Mouse (Mus musculus) embryonic facial prominence, embryonic 10.5 days (tissue): ENCODE measurements around the gene Rims4. TPM values are rescaled to one million over a fixed set of nuclear protein-coding genes. Genes with fewer than 3 reads are reported as not detected.

Source experiments
- DNase-seq: peaks from one replicate; pipeline ENCODE4 v3.0.0-alpha.2; 2017; ENCODE audit warnings: low spot score
- H3K27ac ChIP-seq: fragments of 300-500 bp; sonication (generic); replicated peaks from 2 replicates; pipeline ENCODE4 v1.5.1; 2016; ENCODE audit warnings: mild to moderate bottlenecking
- H3K27me3 ChIP-seq: fragments of 300-500 bp; sonication (generic); replicated peaks from 2 replicates; pipeline ENCODE4 v1.6.1; 2016; ENCODE audit warnings: low read depth, mild to moderate bottlenecking; ENCODE audit not compliant: poor library complexity, severe bottlenecking
- H3K36me3 ChIP-seq: fragments of 300-500 bp; sonication (generic); replicated peaks from 2 replicates; pipeline ENCODE4 v1.6.1; 2016; ENCODE audit warnings: mild to moderate bottlenecking, moderate library complexity
- H3K4me1 ChIP-seq: fragments of 300-500 bp; sonication (generic); 2 replicates; pipeline ENCODE4 v1.6.1; 2016
- H3K4me3 ChIP-seq: fragments of 300-500 bp; sonication (generic); 2 replicates; pipeline ENCODE4 v1.5.1; 2016; ENCODE audit warnings: mild to moderate bottlenecking, moderate library complexity
- H3K9me3 ChIP-seq: fragments of 300-500 bp; sonication (generic); 2 replicates; pipeline ENCODE4 v1.6.1; 2016; ENCODE audit warnings: mild to moderate bottlenecking
- WGBS: fragments of 180-500 bp; shearing (Covaris S2); methylation state at CpG from one replicate; pipeline ENCODE4 v1.1.7; 2016; 5-methylcytosine and 5-hydroxymethylcytosine counted together
- polyA plus RNA-seq: library from polyadenylated mRNA; unstranded; fragments of >200 nt; fragmentation: Nextera tagmentation; extraction: Ambion mirVana; gene quantifications from 2 replicates; pipeline ENCODE4 v1.2.1, GENCODE M21; 2016

The Rims4 gene
- 0.31 and 0.65 TPM in 2 replicates for polyA plus RNA-seq

DNA sequence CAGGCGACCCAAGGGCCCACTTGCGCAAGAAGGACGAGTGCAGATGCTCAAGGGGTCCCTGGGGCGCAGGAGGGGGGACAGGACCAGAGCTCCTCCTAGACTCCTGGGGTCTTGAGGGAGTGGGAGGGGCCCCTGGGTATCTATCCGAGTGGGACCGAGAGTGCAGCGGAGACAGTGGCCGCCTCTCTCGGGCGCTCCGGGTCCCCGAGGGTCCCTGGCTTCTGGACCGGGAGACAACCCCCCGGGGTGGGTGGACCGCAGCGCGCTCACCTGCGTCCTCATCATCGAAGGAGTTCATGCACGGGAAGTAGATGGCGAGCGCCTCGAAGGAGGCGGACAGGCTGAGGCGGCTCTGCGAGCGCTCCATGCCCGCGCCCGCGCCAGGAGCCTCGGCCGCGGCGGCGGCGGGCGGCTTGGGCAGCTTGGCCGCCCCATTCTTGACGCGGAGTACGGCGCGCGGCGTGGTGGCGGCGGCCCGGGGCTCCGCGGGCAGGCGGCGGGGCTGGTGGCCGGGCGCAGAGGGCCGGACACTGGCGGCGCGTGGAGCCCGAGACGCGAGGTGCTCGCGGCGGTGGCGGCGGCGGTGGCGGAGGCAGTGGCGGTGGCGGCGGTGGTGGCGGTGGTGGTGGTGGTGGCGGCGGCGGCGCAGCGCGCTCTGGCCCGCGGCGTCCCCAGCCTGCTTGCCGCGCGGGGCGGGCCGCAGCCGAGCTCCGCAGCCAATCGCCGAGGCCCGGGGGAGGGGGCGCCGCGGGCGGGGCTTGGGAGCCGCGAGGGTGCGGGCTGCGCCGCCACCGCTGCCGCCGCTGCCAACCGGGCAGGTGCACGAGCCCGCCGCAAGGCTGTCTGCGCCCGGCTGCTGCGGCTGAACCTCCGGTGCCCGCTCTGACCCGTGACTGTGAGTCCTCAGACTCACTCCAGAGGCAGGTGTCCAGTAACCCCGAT, at the start of gene Rims4:
TSS of gene Rims4 (minus strand) at position 367 of the 942 bp plus-strand sequence.
- peak; percentile 73 for DNase-seq
- no peaks in the 10 kb centered on the region for H3K9me3 ChIP-seq
- no peak within 1 kb of the TSS; the same call in 1 of the 2 replicates for H3K27ac ChIP-seq
- peaks cover 20% of the 10 kb centered on the region for H3K4me1 ChIP-seq
- under 1% methylated on average over 115 of the region's 115 CpGs for WGBS
- no peaks in the 10 kb centered on the region for H3K36me3 ChIP-seq
- H3K4me3 ChIP-seq: peak within 1 kb of the TSS; percentile 70
- H3K27me3 ChIP-seq: peaks cover 100% of the 10 kb centered on the region

DNA sequence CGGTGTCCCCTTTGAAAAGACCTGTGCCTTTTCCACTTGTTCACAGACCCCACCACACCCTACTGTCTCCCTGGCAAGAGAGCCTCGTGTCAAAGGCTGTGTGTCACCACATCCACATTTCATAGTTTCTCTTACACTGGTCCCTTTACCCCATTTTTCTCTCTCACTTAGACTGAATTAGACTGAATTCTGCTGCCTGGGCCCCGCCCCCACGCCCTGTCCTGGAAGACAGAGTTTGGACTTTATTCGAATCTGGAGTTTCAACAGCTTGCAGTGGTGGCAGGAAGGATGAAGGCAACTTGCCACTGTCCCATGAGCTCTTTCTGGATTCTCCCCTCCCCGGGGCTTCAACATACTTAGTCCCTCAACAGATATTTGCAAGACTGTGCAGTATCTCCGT, 47.2 kb upstream of the Rims4 start:
- H3K36me3 ChIP-seq: no peaks in the 10 kb centered on the region
- no peaks in the 10 kb centered on the region for H3K27me3 ChIP-seq
- peaks cover 9% of the 10 kb centered on the region; the same call in 1 of the 2 replicates for H3K4me1 ChIP-seq
- no peak for DNase-seq
- 77% methylated on average over 7 of the region's 7 CpGs for WGBS
- no peaks in the 10 kb centered on the region for H3K9me3 ChIP-seq
- no peak overlapping the region for H3K27ac ChIP-seq
- H3K4me3 ChIP-seq: no peak overlapping the region

- no peak for DNase-seq
- H3K27ac ChIP-seq: no peak overlapping the region
- WGBS: 71% methylated on average over 19 of the region's 19 CpGs
Measured at GRCm38 (mm10) chr2:163964606-163965560, 46.4 kb upstream of the Rims4 start.

DNA sequence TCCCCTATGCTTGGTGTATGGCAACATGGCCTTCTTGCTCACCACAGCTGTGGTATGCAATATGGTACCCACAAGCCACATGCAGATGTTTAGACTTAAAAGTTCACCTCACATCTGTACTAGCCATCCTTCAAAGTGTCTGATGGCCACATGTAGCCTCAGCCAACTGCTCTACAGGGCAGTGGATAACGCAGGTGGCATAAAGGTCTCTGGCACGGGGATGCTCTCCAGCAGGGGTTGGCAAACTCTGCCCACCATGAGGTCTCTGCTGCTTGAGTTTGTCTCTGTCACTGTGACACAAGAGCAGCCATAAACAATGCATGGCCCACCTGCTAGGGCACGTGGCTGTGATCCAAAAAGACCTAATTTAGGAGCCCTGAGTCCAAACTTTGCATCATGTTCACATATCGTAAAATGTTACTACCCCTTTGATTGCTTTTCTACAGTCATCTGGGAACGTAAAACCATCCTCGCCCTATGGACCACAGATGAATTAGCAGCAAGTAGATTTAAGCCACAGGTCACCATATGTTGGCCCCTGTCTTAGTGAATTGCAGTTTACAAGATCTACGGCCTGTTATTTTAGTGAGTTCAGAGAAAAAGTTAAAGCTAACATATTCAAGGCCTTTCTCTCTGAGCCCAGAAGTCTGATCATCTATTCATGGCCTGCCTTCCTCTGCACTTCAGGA, 35.3 kb upstream of the Rims4 start:
- no peak overlapping the region for H3K27ac ChIP-seq
- H3K4me1 ChIP-seq: no peaks in the 10 kb centered on the region
- H3K36me3 ChIP-seq: no peaks in the 10 kb centered on the region
- no peaks in the 10 kb centered on the region for H3K27me3 ChIP-seq
- 81% methylated on average over 7 of the region's 7 CpGs for whole genome bisulfite sequencing
- no peak overlapping the region for H3K4me3 ChIP-seq
- peaks cover 5% of the 10 kb centered on the region; the same call in 1 of the 2 replicates for H3K9me3 ChIP-seq
- DNase-seq: no peak

More at GRCm38 (mm10) chr2:163964606-163965560, 46.4 kb upstream of the Rims4 start:
- H3K36me3 ChIP-seq: no peaks in the 10 kb centered on the region
- no peaks in the 10 kb centered on the region for H3K27me3 ChIP-seq
- H3K4me3 ChIP-seq: no peak overlapping the region
- H3K9me3 ChIP-seq: no peaks in the 10 kb centered on the region
- peaks cover 9% of the 10 kb centered on the region; the same call in 1 of the 2 replicates for H3K4me1 ChIP-seq

GRCm38 (mm10) chr2:163951770-163952169, 33.3 kb upstream of the Rims4 start:
- Histone ChIP-seq H3K9me3 (no peaks in the 10 kb centered on the region), H3K4me3 (no peak overlapping the region), H3K27ac (no peak overlapping the region), H3K4me1 (0 out of 2 replicates have a peak, but pooled peaks cover 3% of the 10 kb centered on the region), H3K27me3 (no peaks in the 10 kb centered on the region), H3K36me3 (no peaks in the 10 kb centered on the region)
- peak; percentile 57 for DNase-seq
- 27% methylated on average over 4 of the region's 4 CpGs for WGBS

DNA sequence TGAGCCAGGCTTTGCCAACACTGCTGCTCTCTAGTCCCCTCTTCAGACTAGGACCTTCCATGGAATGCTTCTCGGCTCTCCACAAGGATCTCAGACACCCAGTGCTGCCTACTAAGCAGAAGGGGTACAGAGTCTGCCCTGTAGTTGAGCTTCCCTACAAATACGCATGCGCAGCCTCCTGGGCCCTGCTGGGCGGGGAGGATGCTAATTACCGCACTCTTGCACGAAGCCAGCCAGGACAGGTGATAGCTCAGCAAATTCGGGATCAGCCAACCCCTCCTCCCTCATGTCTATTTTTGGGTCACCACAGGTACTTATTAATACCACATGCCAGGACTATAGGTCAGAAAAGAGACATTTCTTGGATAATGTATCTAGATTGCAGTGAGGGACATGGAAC, 29.5 kb upstream of the Rims4 start:
- DNase-seq: no peak
- H3K4me1 ChIP-seq: 0 out of 2 replicates have a peak, but pooled peaks cover 3% of the 10 kb centered on the region
- 74% methylated on average over 7 of the region's 7 CpGs for WGBS
- no peak overlapping the region for H3K4me3 ChIP-seq
- no peaks in the 10 kb centered on the region for H3K27me3 ChIP-seq
- H3K9me3 ChIP-seq: no peaks in the 10 kb centered on the region
- no peak overlapping the region for H3K27ac ChIP-seq
- no peaks in the 10 kb centered on the region for H3K36me3 ChIP-seq

GRCm38 (mm10) chr2:163946221-163946620, 27.7 kb upstream of the Rims4 start:
- 0 out of 2 replicates have a peak, but pooled peaks cover 3% of the 10 kb centered on the region for H3K4me1 ChIP-seq
- no peaks in the 10 kb centered on the region for H3K9me3 ChIP-seq
- no peak for DNase-seq
- H3K27me3 ChIP-seq: no peaks in the 10 kb centered on the region
- no peak overlapping the region for H3K27ac ChIP-seq
- 87% methylated on average over 15 of the region's 15 CpGs for WGBS
- H3K4me3 ChIP-seq: no peak overlapping the region
- H3K36me3 ChIP-seq: no peaks in the 10 kb centered on the region

DNA sequence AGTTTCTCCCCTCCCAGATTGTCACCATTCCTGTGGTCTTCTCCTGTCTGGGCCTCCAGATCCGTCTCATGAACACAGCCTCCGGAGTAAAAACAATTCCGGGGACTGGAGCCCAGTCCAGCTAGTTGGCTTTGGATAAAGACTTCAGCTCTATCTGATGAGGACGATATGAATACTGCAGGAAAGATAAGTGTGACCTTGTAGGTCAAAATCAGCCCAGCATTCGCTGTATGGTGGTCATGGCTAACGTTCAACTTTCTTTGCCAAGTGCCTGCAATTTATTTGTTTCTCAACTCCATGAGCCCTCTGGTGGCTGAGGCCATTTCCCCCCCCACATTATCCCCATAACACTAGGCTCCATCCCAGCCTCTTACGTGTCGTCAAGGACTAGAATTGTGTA, 26.0 kb upstream of the Rims4 start:
- Histone ChIP-seq H3K9me3 (no peaks in the 10 kb centered on the region), H3K36me3 (no peaks in the 10 kb centered on the region), H3K4me1 (0 out of 2 replicates have a peak, but pooled peaks cover 3% of the 10 kb centered on the region), H3K4me3 (no peak overlapping the region), H3K27me3 (no peaks in the 10 kb centered on the region), H3K27ac (no peak overlapping the region)
- DNase-seq: no peak
- WGBS: 85% methylated on average over 8 of the region's 8 CpGs

GRCm38 (mm10) chr2:163943056-163943455, 24.6 kb upstream of the Rims4 start:
- H3K4me3 ChIP-seq: no peak overlapping the region
- no peaks in the 10 kb centered on the region for H3K36me3 ChIP-seq
- H3K27me3 ChIP-seq: no peaks in the 10 kb centered on the region
- 81% methylated on average over 6 of the region's 6 CpGs for WGBS
- 0 out of 2 replicates have a peak, but pooled peaks cover 3% of the 10 kb centered on the region for H3K4me1 ChIP-seq
- H3K27ac ChIP-seq: no peak overlapping the region
- no peaks in the 10 kb centered on the region for H3K9me3 ChIP-seq
- DNase-seq: no peak

DNA sequence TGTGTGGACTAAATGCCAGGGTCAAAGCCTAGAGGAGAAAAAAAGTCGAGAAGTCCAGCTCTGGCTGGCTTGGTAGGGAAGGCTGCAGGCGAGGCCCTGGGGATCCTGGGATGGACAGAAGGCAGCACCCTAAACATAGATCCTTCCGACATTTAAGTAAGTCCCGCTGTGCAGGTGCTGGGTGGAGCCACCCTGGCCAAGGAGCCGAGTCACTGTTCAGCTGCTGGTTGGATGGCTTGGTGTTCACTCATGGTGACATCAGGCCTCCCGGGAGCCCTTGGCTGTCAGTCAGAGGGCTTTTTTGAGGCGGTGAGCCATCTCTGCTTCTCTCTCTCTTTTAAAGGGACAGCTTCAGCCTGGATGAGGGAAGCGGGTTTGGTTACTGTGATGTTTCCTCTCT, 21.0 kb upstream of the Rims4 start:
- no peak overlapping the region for H3K4me3 ChIP-seq
- 38% methylated on average over 8 of the region's 8 CpGs for WGBS
- H3K36me3 ChIP-seq: no peaks in the 10 kb centered on the region
- H3K4me1 ChIP-seq: no peaks in the 10 kb centered on the region
- no peak overlapping the region for H3K27ac ChIP-seq
- H3K27me3 ChIP-seq: no peaks in the 10 kb centered on the region
- no peaks in the 10 kb centered on the region for H3K9me3 ChIP-seq
- no peak for DNase-seq

DNA sequence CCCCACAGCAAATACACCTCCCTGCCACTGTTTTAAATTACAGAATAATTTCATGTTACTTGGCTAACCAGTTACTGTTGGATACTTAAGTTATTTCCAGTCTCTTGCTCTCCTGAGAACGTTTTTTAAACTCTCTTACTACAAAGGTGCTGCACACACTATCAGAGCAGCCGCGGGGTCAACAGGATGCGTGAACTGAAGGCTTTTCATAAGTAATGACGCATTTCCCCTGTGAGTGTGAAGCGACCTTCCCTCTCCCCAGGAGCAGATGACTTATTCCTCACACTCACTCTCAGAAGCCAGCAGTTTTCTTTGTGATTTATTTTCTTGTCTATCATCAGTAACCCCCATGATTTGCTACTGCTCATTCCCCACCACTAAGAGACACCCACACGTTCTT, 13.7 kb upstream of the Rims4 start:
- Histone ChIP-seq H3K4me1 (no peaks in the 10 kb centered on the region), H3K4me3 (no peak overlapping the region), H3K27me3 (no peaks in the 10 kb centered on the region), H3K27ac (no peak overlapping the region), H3K9me3 (no peaks in the 10 kb centered on the region), H3K36me3 (no peaks in the 10 kb centered on the region)
- 55% methylated on average over 7 of the region's 7 CpGs for WGBS
- no peak for DNase-seq
